Mouse (Mus musculus) liver, embryonic 11.5 days (tissue): Measurements from ENCODE around the gene Tespa1. TPM values are rescaled to one million over a fixed set of nuclear protein-coding genes. Genes with fewer than 3 reads are reported as not detected.
A peak's percentile ranks its signal among the peaks of the same experiment; 100 is the strongest.
"Not testable (repeated sequence)": the region's sequence is repeated elsewhere in the genome, so short reads cannot be mapped to it uniquely, and the experiment has no call there.

Experiments used
- ATAC-seq: fragments of 200-750 bp; cut with Nextera tagmentation; replicated peaks from 2 replicates; pipeline ENCODE4 v1.8.0; 2017; ENCODE audit warnings: moderate number of reproducible peaks, mild to moderate bottlenecking, moderate TSS enrichment, moderate library complexity; ENCODE audit not compliant: low FRiP score
- DNase-seq: peaks from one replicate; pipeline ENCODE4 v3.0.0-alpha.2; 2017; ENCODE audit warnings: low spot score
- H3K27ac ChIP-seq: fragments of 300-500 bp; sonication (generic); 2 replicates; pipeline ENCODE4 v1.5.1; 2014; ENCODE audit warnings: mild to moderate bottlenecking, low read depth, low read length, control low read depth
- H3K27me3 ChIP-seq: fragments of 300-500 bp; sonication (generic); replicated peaks from 2 replicates; pipeline ENCODE4 v1.6.1; 2014; ENCODE audit warnings: low read length, mixed read lengths; ENCODE audit not compliant: control insufficient read depth, insufficient read depth
- H3K36me3 ChIP-seq: fragments of 300-500 bp; sonication (generic); 2 replicates; pipeline ENCODE4 v1.6.1; 2014; ENCODE audit warnings: mild to moderate bottlenecking, low read length, moderate library complexity, mixed read lengths; ENCODE audit not compliant: control insufficient read depth, insufficient read depth
- H3K4me1 ChIP-seq: fragments of 300-500 bp; sonication (generic); replicated peaks from 2 replicates; pipeline ENCODE4 v1.6.1; 2014; ENCODE audit warnings: low read length, mixed read lengths; ENCODE audit not compliant: control insufficient read depth, insufficient read depth
- H3K4me2 ChIP-seq: fragments of 300-500 bp; sonication (generic); 2 replicates; pipeline ENCODE4 v1.6.1; 2014; ENCODE audit warnings: mild to moderate bottlenecking, control low read depth, moderate library complexity
- H3K4me3 ChIP-seq: fragments of 300-500 bp; sonication (generic); 2 replicates; pipeline ENCODE4 v1.5.1; 2014; ENCODE audit warnings: low read depth, low read length, control low read depth
- H3K9ac ChIP-seq: fragments of 300-500 bp; sonication (generic); 2 replicates; pipeline ENCODE4 v1.6.1; 2014; ENCODE audit warnings: low read depth, low read length, control low read depth
- H3K9me3 ChIP-seq: fragments of 300-500 bp; sonication (generic); 2 replicates; pipeline ENCODE4 v1.6.1; 2016; ENCODE audit warnings: low read length, inconsistent platforms, mixed read lengths; ENCODE audit not compliant: control insufficient read depth
- WGBS: fragments of 180-500 bp; shearing (Covaris S2); extraction: QIAGEN DNeasy Blood & Tissue Kit; methylation state at CpG from one replicate; pipeline ENCODE4 v1.1.7; 2014; 5-methylcytosine and 5-hydroxymethylcytosine counted together
- polyA plus RNA-seq: library from polyadenylated mRNA; unstranded; fragments of >200 nt; fragmentation: Nextera tagmentation; extraction: Ambion mirVana; gene quantifications from 2 replicates; pipeline ENCODE4 v1.2.1, GENCODE M21; 2014

Tespa1 gene
- 3.3 and 4.4 TPM in 2 replicates for polyA plus RNA-seq

GRCm38 (mm10) chr10:130322637-130323036, at the start of gene Tespa1:
TSS of gene Tespa1 (plus strand) at chr10:130322870.
- DNase-seq (no peak), ATAC-seq (peak; percentile 73)
- WGBS = 41% methylated on average over 5 of the region's 5 CpGs
- Histone ChIP-seq H3K4me2 (no peak within 1 kb of the TSS), H3K9me3 (no peaks in the 10 kb centered on the region), H3K4me1 (no peaks in the 10 kb centered on the region), H3K4me3 (no peak within 1 kb of the TSS), H3K9ac (no peak within 1 kb of the TSS), H3K27ac (no peak within 1 kb of the TSS), H3K36me3 (no peaks in the 10 kb centered on the region), H3K27me3 (no peaks in the 10 kb centered on the region)

- no peaks in the 10 kb centered on the region for H3K4me1 ChIP-seq
- ATAC-seq (no peak), DNase-seq (no peak)
- no peak overlapping the region for H3K4me2 ChIP-seq
- no peak overlapping the region for H3K4me3 ChIP-seq
- no peak overlapping the region for H3K9ac ChIP-seq
- H3K9me3 ChIP-seq = no peaks in the 10 kb centered on the region
- H3K36me3 ChIP-seq = no peaks in the 10 kb centered on the region
- H3K27me3 ChIP-seq = no peaks in the 10 kb centered on the region
- H3K27ac ChIP-seq = no peak overlapping the region
- 71% methylated on average over 2 of the region's 2 CpGs for WGBS
These were observed 46.9 kb upstream of the Tespa1 start for GRCm38 (mm10) chr10:130275759-130276158.

- Histone ChIP-seq H3K4me1 (no peaks in the 10 kb centered on the region), H3K36me3 (no peaks in the 10 kb centered on the region), H3K9ac (no peak overlapping the region), H3K4me3 (no peak overlapping the region), H3K27ac (no peak overlapping the region), H3K9me3 (no peaks in the 10 kb centered on the region), H3K4me2 (no peak overlapping the region), H3K27me3 (no peaks in the 10 kb centered on the region)
- 54% methylated on average over 2 of the region's 2 CpGs for WGBS
- no peak for ATAC-seq
- no peak for DNase-seq
These were observed 46.2 kb upstream of the Tespa1 start for GRCm38 (mm10) chr10:130276496-130276895.

GRCm38 (mm10) chr10:130280066-130280465, 42.6 kb upstream of the Tespa1 start, which contains the start of gene Neurod4:
TSS of gene Neurod4 (minus strand) at chr10:130280240.
- 3% methylated on average over 7 of the region's 7 CpGs for WGBS
- H3K9ac ChIP-seq = no peak within 1 kb of the TSS

GRCm38 (mm10) chr10:130281982-130282449, 40.7 kb upstream of the Tespa1 start:
- Histone ChIP-seq H3K36me3 (no peaks in the 10 kb centered on the region), H3K9me3 (no peaks in the 10 kb centered on the region), H3K4me3 (no peak overlapping the region), H3K4me2 (no peak overlapping the region), H3K27ac (no peak overlapping the region), H3K27me3 (no peaks in the 10 kb centered on the region), H3K9ac (no peak overlapping the region), H3K4me1 (no peaks in the 10 kb centered on the region)
- DNase-seq = no peak
- no peak for ATAC-seq
- 38% methylated on average over 1 of the region's 1 CpGs for WGBS

More at GRCm38 (mm10) chr10:130280066-130280465, 42.6 kb upstream of the Tespa1 start, which contains the start of gene Neurod4:
- Histone ChIP-seq H3K27ac (no peak within 1 kb of the TSS), H3K4me1 (no peaks in the 10 kb centered on the region), H3K27me3 (no peaks in the 10 kb centered on the region), H3K4me3 (no peak within 1 kb of the TSS), H3K9me3 (no peaks in the 10 kb centered on the region), H3K4me2 (no peak within 1 kb of the TSS), H3K36me3 (no peaks in the 10 kb centered on the region)
- peak; percentile 75 for ATAC-seq
- peak; percentile 44 for DNase-seq

GRCm38 (mm10) chr10:130287201-130287600, 35.5 kb upstream of the Tespa1 start:
- DNase-seq = no peak
- no peaks in the 10 kb centered on the region for H3K27me3 ChIP-seq
- H3K4me1 ChIP-seq = no peaks in the 10 kb centered on the region
- no peak overlapping the region for H3K4me2 ChIP-seq
- H3K27ac ChIP-seq = no peak overlapping the region
- ATAC-seq = no peak
- no peaks in the 10 kb centered on the region for H3K36me3 ChIP-seq
- H3K4me3 ChIP-seq = no peak overlapping the region
- H3K9me3 ChIP-seq = no peaks in the 10 kb centered on the region
- 76% methylated on average over 1 of the region's 1 CpGs for WGBS
- H3K9ac ChIP-seq = no peak overlapping the region

GRCm38 (mm10) chr10:130288007-130288406, 34.7 kb upstream of the Tespa1 start:
- Histone ChIP-seq H3K36me3 (no peaks in the 10 kb centered on the region), H3K27me3 (no peaks in the 10 kb centered on the region), H3K9me3 (no peaks in the 10 kb centered on the region), H3K4me1 (no peaks in the 10 kb centered on the region), H3K4me3 (no peak overlapping the region), H3K27ac (no peak overlapping the region), H3K9ac (no peak overlapping the region), H3K4me2 (no peak overlapping the region)
- no peak for DNase-seq
- WGBS = 57% methylated on average over 3 of the region's 3 CpGs
- ATAC-seq = no peak

- no peak overlapping the region for H3K9ac ChIP-seq
- H3K36me3 ChIP-seq = no peaks in the 10 kb centered on the region
- no peak overlapping the region for H3K4me3 ChIP-seq
- 37% methylated on average over 3 of the region's 3 CpGs for WGBS
- H3K4me2 ChIP-seq = no peak overlapping the region
- DNase-seq (no peak), ATAC-seq (no peak)
- no peaks in the 10 kb centered on the region for H3K27me3 ChIP-seq
- no peak overlapping the region for H3K27ac ChIP-seq
- no peaks in the 10 kb centered on the region for H3K9me3 ChIP-seq
- H3K4me1 ChIP-seq = no peaks in the 10 kb centered on the region
These were observed 28.8 kb upstream of the Tespa1 start for GRCm38 (mm10) chr10:130293741-130294408.

- not testable (repeated sequence) for H3K27ac ChIP-seq, H3K4me2 ChIP-seq, ATAC-seq, DNase-seq, H3K36me3 ChIP-seq, H3K9me3 ChIP-seq, H3K4me1 ChIP-seq, H3K4me3 ChIP-seq, H3K27me3 ChIP-seq, H3K9ac ChIP-seq
- 16% methylated on average over 4 of the region's 4 CpGs for WGBS
These were observed 23.9 kb upstream of the Tespa1 start for GRCm38 (mm10) chr10:130298748-130299147.
